Mouse (Mus musculus) G1E (cell line): ENCODE data around the gene Leo1. TPM values are rescaled to one million over a fixed set of nuclear protein-coding genes. Genes with fewer than 3 reads are reported as not detected.

Experiments used
- ATAC-seq: 2 replicates; pipeline ENCODE4 v1.8.0; 2016; ENCODE audit warnings: mild to moderate bottlenecking; ENCODE audit not compliant: insufficient number of reproducible peaks, poor library complexity, low FRiP score, severe bottlenecking; ENCODE audit errors: extremely low read depth
- DNase-seq: peaks from one replicate; pipeline ENCODE4 v3.0.0; 2012; ENCODE audit warnings: low spot score
- H3K27me3 ChIP-seq: 2 replicates; pipeline ENCODE4 v1.6.1; 2012; ENCODE audit warnings: mild to moderate bottlenecking, low read length, inconsistent platforms; ENCODE audit not compliant: insufficient read depth
- H3K36me3 ChIP-seq: replicated peaks from 2 replicates; pipeline ENCODE3; 2012; ENCODE audit warnings: mild to moderate bottlenecking, inconsistent platforms
- H3K4me1 ChIP-seq: 2 replicates; pipeline ENCODE4 v1.6.1; 2012; ENCODE audit warnings: low read depth, low read length, inconsistent platforms, mixed read lengths; ENCODE audit not compliant: insufficient read depth
- H3K4me3 ChIP-seq: 2 replicates; pipeline ENCODE4 v1.5.1; 2012; ENCODE audit warnings: low read depth, mild to moderate bottlenecking, inconsistent platforms, low read length, moderate library complexity, mixed read lengths
- H3K9me3 ChIP-seq: replicated peaks from 2 replicates; pipeline ENCODE4 v1.6.1; 2012; ENCODE audit warnings: inconsistent platforms
- CTCF ChIP-seq: IDR thresholded peaks from 2 replicates; pipeline ENCODE4 v1.5.1; 2012; ENCODE audit warnings: low read depth, low read length, inconsistent platforms, mixed read lengths
- GATA1 ChIP-seq: IDR thresholded peaks from 2 replicates; pipeline ENCODE4 v1.6.1; 2012; ENCODE audit warnings: borderline replicate concordance, low read length, inconsistent platforms, mixed read lengths
- GATA2 ChIP-seq: IDR thresholded peaks from 2 replicates; pipeline ENCODE4 v1.6.1; 2012; ENCODE audit warnings: low read depth, low read length, inconsistent platforms, borderline replicate concordance
- POLR2AphosphoS5 ChIP-seq: IDR thresholded peaks from 2 replicates; pipeline ENCODE4 v1.6.1; 2012; ENCODE audit warnings: low read depth, low read length, inconsistent platforms; ENCODE audit not compliant: insufficient replicate concordance
- TAL1 ChIP-seq: conservative IDR thresholded peaks from 2 replicates; pipeline ENCODE4 v1.6.1; 2012; ENCODE audit warnings: low read depth, low read length, inconsistent platforms, mixed read lengths
- polyA plus RNA-seq: library from polyadenylated mRNA; stranded (reverse); fragments of >175 nt; gene quantifications from 2 replicates; pipeline ENCODE4 v1.2.3, GENCODE M21; 2012
- total RNA-seq, 2 experiments: library from RNA; stranded (forward) in 1 of 2; stranded (reverse) in 1 of 2; fragments of 200-1000 nt in 1 of 2; fragments of >200 nt in 1 of 2; fragmentation: Nextera tagmentation in 1 of 2; gene quantifications; 2 replicates each; pipeline ENCODE4 v1.2.3; 2014 to 2017

The Leo1 gene
- total and polyA plus RNA-seq, 3 experiments: 14.4 to 48.3 (median 21.1) TPM

DNA sequence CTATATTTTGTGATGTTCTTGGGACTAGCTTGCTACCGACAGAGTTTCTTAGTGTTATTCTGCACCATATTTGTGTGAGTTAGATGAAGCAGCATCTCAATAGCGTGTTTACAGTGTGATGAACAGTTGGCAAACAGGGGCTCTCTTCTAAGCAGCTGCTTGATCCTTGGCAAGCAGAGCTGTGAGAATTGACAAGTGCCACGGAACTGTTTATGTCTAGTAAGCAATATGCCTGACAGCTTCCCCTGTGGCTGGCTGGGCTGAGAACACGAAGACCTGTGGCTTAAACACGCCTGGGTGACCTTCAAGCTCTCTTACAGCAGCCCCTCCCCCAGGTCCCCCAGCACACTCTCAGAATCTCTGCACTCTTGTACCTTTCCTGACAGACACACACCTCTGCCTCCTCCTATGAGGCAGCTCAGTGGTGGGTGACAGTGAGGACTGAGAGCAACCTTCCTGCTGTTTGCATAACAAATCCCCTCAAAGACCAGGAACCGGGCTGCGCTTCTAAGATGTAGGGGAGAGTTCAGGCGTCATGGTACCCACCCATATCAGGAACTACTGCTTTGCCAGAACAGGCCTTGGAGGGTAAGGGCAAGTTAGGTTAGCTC is 21.8 kb downstream of the Leo1 start:
- TF ChIP-seq CTCF: no peak
- no peak for TF ChIP-seq GATA1
- TF ChIP-seq POLR2AphosphoS5: no peak
- H3K4me1 ChIP-seq: no peaks in the 10 kb centered on the region
- H3K27me3 ChIP-seq: no peaks in the 10 kb centered on the region
- H3K4me3 ChIP-seq: no peak overlapping the region
- DNase-seq (no peak), ATAC-seq (no peak)
- H3K36me3 ChIP-seq: peaks cover 88% of the 10 kb centered on the region
- H3K9me3 ChIP-seq: no peaks in the 10 kb centered on the region

DNA sequence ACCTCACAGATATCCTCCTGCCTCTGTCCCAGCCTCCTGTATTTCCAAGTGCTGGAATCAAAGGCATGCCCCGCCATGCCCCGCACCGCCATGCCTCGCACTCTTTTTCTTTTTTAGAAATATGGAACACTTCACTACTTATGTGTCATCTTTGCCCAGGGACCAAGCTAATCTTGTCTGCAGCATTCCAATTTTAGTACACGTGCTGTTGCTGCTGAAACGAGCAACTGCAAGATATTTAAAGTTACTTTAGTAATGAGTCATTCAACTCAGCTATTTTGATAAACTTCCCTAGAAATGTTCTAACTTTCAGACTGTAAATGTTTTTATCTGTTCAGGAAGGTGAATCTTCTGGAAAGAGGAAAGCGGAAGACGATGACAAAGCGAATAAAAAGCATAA is 24.5 kb downstream of the Leo1 start:
- ATAC-seq: no peak

DNA sequence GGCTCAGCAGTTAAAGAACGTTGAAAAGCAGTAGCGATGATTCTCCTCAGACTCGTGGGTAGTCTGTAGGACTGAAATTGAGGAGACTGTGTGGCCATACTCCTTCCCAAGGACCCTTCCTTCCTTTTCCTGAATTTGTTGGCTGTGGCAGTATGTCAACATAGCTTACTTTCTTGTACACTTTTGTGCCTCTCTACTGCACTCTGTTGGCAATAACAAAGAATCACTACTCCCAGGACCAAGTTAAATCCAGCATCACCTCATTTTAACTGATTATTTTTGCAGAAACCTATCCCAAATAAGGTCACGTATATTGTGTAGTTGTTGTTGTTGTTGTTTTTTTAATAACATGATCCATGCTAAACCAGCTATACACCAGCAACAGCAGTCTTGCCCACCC is 25.3 kb downstream of the Leo1 start:
- DNase-seq (no peak), ATAC-seq (no peak)
- no peaks in the 10 kb centered on the region for H3K9me3 ChIP-seq
- no peaks in the 10 kb centered on the region for H3K4me1 ChIP-seq
- peaks cover 77% of the 10 kb centered on the region for H3K36me3 ChIP-seq
- TF ChIP-seq GATA1: no peak
- no peak for TF ChIP-seq CTCF
- no peak for TF ChIP-seq POLR2AphosphoS5
- no peak for TF ChIP-seq GATA2
- no peak for TF ChIP-seq TAL1
- no peak overlapping the region for H3K4me3 ChIP-seq
- H3K27me3 ChIP-seq: no peaks in the 10 kb centered on the region

More for the DNA sequence above, 24.5 kb downstream of the Leo1 start:
- no peak for DNase-seq
- Histone ChIP-seq H3K36me3 (peaks cover 77% of the 10 kb centered on the region), H3K27me3 (no peaks in the 10 kb centered on the region), H3K4me3 (no peak overlapping the region), H3K4me1 (no peaks in the 10 kb centered on the region), H3K9me3 (no peaks in the 10 kb centered on the region)
- TF ChIP-seq CTCF (no peak), GATA1 (no peak), GATA2 (no peak), POLR2AphosphoS5 (no peak), TAL1 (no peak)

DNA sequence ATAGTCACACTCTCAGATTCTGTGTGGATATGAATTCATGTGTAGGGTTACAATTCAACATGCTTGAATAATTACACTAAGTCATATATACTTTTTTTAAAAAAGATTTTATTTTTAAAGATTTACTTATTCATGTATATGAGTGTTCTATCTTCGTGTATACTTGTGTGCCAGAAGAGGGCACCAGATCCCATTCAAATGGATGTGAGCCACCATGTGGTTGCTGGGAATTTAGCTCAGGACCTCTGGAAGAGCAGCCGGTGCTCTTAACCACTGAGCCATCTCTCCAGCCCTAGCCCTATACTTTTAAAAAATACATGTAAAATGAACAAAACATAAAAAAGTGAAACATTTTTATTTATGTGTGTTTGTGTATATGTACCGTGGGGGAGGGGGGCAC is 26.3 kb downstream of the Leo1 start:
- ATAC-seq (no peak), DNase-seq (no peak)
- H3K36me3 ChIP-seq: peaks cover 76% of the 10 kb centered on the region
- H3K4me3 ChIP-seq: no peak overlapping the region
- no peaks in the 10 kb centered on the region for H3K9me3 ChIP-seq
- H3K4me1 ChIP-seq: no peaks in the 10 kb centered on the region
- TF ChIP-seq GATA2: no peak
- no peak for TF ChIP-seq GATA1
- TF ChIP-seq POLR2AphosphoS5: no peak
- no peaks in the 10 kb centered on the region for H3K27me3 ChIP-seq

DNA sequence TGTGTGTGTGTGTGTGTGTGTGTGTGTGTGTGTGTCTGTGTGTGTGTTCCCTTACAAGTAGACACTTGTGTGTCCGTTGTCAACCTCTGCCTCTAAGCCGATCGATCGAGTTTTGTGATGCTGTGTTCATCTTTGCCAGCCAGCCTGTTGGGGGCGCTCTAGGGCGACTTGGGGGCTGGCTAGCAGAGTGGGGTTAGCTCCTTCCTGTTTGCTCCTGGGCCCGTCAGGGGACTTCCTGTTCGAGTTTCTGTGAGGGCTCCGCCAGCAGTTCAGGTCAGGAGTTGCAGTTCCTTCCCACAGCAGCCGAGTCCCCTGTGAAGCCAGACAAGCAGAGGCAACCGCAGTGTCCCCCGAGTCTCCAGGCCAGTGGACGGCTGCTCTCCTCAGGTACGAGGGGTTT is 27.0 kb downstream of the Leo1 start:
- H3K4me1 ChIP-seq: no peaks in the 10 kb centered on the region
- peaks cover 71% of the 10 kb centered on the region for H3K36me3 ChIP-seq
- H3K4me3 ChIP-seq: no peak overlapping the region
- DNase-seq (no peak), ATAC-seq (no peak)
- H3K27me3 ChIP-seq: no peaks in the 10 kb centered on the region
- H3K9me3 ChIP-seq: no peaks in the 10 kb centered on the region
- TF ChIP-seq TAL1 (no peak), POLR2AphosphoS5 (no peak), GATA1 (no peak), CTCF (no peak), GATA2 (no peak)

DNA sequence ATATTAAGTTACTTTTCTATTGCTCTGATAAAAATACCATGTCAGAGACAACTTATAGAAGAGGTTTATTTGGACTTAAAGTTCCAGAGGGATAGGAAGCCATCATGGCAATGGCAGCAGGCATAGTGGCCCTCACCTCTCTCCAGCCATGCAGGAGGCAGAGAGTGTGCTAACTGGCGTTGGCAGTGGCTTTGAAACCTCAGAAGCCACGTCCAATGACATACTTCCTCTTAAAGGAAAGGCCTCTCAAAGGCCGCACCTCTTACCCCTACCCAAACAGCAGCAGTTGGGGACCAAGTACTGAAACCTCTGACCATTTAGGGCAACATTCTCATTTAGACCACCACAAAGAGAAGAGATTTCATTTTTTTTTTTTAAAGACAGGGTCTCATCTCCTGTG is 35.9 kb downstream of the Leo1 start:
- Histone ChIP-seq H3K9me3 (no peaks in the 10 kb centered on the region), H3K4me3 (no peak overlapping the region), H3K36me3 (peaks cover 6% of the 10 kb centered on the region), H3K4me1 (0 out of 2 replicates have a peak, but pooled peaks cover 2% of the 10 kb centered on the region), H3K27me3 (0 out of 2 replicates have a peak, but pooled peaks cover 6% of the 10 kb centered on the region)
- no peak for TF ChIP-seq POLR2AphosphoS5
- no peak for TF ChIP-seq GATA1
- no peak for TF ChIP-seq GATA2
- no peak for TF ChIP-seq TAL1
- TF ChIP-seq CTCF: no peak
- DNase-seq: no peak
- no peak for ATAC-seq

DNA sequence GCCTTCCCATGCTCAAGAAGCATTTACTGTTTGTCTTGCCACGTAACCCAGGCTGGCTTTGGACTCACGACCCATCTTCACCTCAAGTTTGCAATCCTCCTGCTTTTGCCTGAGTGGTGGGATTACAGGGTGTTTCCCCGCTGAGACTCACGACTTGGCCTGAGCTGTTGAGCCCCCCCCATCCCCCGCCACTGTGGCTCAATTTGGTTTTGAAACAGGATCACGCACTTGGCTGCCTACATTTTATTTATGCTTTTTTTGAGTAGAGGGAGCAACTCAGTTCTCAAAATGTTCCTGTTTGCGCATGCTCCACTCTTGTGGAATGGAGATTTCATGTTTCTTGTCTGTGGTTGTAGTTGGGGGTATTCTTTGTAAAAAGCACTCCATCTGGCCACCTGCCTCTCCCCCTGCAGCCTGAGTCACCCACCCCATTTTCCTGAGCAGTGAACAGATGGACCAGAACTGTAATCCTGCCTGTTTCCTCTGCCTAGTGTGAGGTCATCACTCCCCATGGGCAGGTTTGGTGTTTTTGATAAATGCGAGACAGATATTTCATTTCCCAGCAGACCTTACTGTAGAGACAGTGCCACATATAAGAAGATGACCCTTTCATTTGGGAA is 37.9 kb downstream of the Leo1 start:
- H3K36me3 ChIP-seq: no peaks in the 10 kb centered on the region
- ATAC-seq (no peak), DNase-seq (no peak)
- peaks cover 12% of the 10 kb centered on the region; the same call in 1 of the 2 replicates for H3K27me3 ChIP-seq
- TF ChIP-seq GATA2: no peak
- no peak for TF ChIP-seq POLR2AphosphoS5
- no peak for TF ChIP-seq GATA1
- no peak for TF ChIP-seq TAL1
- TF ChIP-seq CTCF: no peak
- no peak overlapping the region for H3K4me3 ChIP-seq
- H3K4me1 ChIP-seq: 0 out of 2 replicates have a peak, but pooled peaks cover 2% of the 10 kb centered on the region
- no peaks in the 10 kb centered on the region for H3K9me3 ChIP-seq
